Mouse (Mus musculus) small intestine, adult 2 months (tissue): Measurements from ENCODE around the gene Gm9945. TPM values are rescaled to one million over a fixed set of nuclear protein-coding genes. Genes with fewer than 3 reads are reported as not detected.

Experiments used
- H3K27ac ChIP-seq: fragments of 200-500 bp; 2 replicates; pipeline ENCODE4 v1.5.1; 2012; ENCODE audit warnings: low read depth, low read length, control low read depth, inconsistent platforms; ENCODE audit not compliant: insufficient read depth
- H3K27me3 ChIP-seq: fragments of 200-500 bp; 2 replicates; pipeline ENCODE4 v1.6.1; 2012; ENCODE audit warnings: mild to moderate bottlenecking, moderate library complexity, low read length, inconsistent platforms; ENCODE audit not compliant: control insufficient read depth, insufficient read depth
- H3K36me3 ChIP-seq: fragments of 200-500 bp; 2 replicates; pipeline ENCODE4 v1.6.1; 2012; ENCODE audit warnings: mild to moderate bottlenecking, low read length, control low read depth, inconsistent platforms; ENCODE audit not compliant: control insufficient read depth, insufficient read depth
- H3K4me1 ChIP-seq: fragments of 200-500 bp; 2 replicates; pipeline ENCODE4 v1.6.1; 2012; ENCODE audit warnings: low read length, inconsistent platforms, mixed read lengths; ENCODE audit not compliant: control insufficient read depth, insufficient read depth, insufficient read length
- H3K4me3 ChIP-seq: fragments of 200-500 bp; 2 replicates; pipeline ENCODE4 v1.5.1; 2012; ENCODE audit warnings: low read depth, mild to moderate bottlenecking, control low read depth, inconsistent platforms, low read length, moderate library complexity
- CTCF ChIP-seq: fragments of 200-500 bp; IDR thresholded peaks from 2 replicates; pipeline ENCODE4 v1.5.1; 2012; ENCODE audit warnings: low read depth, mild to moderate bottlenecking, control low read depth, inconsistent platforms, low read length, moderate library complexity, mixed read lengths; ENCODE audit not compliant: insufficient replicate concordance, insufficient read length; ENCODE audit errors: extremely low read depth
- POLR2A ChIP-seq: fragments of 200-500 bp; IDR thresholded peaks from 2 replicates; pipeline ENCODE4 v1.6.1; 2012; ENCODE audit warnings: low read depth, mild to moderate bottlenecking, control low read depth, inconsistent platforms, low read length, moderate library complexity
- WGBS: fragments of 180-500 bp; shearing (Covaris S2); methylation state at CpG from one replicate; pipeline ENCODE4 v1.1.7; 2018; 5-methylcytosine and 5-hydroxymethylcytosine counted together
- polyA plus RNA-seq: library from polyadenylated mRNA; depleted of rRNA; stranded (reverse); fragments of >200 nt; gene quantifications from 2 replicates; pipeline ENCODE4 v1.2.3, GENCODE M21; 2012

Gene Gm9945
- polyA plus RNA-seq, 1 experiment = not detected

DNA sequence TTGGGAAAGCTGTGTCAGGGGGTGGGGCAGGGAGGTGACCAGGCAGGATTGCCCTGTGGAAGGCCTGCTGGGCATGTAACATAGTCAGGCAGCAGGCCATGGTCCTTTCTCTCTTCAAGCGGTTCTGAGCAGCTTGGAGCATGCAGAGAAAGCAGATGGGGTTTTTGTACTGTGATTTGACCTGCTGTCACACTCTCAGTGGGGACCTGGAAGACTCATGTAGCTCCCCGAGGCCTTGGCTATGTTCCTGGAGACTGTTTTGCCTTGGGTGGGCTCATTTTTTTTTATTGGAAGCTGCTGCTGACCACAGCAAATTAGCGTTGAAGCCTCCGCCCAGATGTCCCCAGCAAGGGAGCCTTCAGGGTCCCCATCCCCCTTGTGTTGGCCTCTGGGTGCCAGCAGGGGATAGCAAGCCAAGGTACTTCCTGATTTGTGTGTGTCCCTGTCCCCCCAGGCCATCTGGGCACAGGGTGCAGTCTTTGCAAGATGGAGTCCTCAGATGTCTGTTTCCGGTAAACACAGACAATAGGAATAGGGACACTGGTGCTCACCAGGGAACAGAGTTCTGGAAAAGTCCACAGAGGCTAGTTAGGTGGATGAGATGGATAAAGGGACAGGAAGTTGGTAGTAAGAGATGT is 25.2 kb downstream of the Gm9945 start:
- TF ChIP-seq CTCF = no peak
- 89% methylated on average over 5 of the region's 5 CpGs for WGBS
- Histone ChIP-seq H3K4me1 (no peaks in the 10 kb centered on the region), H3K27me3 (no peaks in the 10 kb centered on the region), H3K4me3 (no peak overlapping the region), H3K36me3 (no peaks in the 10 kb centered on the region), H3K27ac (no peak overlapping the region)

DNA sequence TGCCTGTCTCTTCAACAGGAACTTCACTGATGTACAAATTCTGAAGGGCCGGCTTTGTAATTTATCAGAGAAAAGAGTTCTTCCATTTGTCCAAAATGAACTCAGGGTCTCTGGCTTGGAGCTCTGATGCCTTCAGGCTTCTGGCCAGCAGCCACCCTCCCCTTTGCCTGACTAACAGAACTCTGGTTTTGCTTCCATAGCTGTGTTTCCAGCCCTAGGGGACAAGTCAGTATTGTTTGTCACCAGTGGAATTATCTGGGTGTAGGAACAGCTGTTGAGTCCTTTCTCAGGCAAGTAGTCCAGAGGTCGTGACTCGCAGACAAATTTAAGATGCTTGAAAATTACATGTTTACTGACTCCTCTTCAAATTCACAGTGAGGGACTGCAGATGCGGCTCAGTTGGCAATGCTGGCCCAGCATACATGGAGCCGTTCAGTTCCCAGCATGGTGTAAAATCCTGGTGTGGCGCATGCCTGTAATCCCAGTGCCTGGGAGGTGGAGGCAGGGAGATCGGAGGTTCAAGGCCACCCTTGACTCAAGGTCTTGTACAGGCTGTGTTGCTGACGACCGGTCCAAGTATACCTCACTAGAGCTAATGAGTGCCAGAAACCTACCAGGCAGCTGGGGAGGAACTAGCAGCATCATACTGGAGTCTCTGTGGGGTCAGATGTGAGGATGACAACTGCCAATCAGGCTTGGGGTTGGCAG is 27.3 kb downstream of the Gm9945 start:
- 79% methylated on average over 9 of the region's 9 CpGs for WGBS
- Histone ChIP-seq H3K27me3 (no peaks in the 10 kb centered on the region), H3K4me3 (no peak overlapping the region), H3K36me3 (no peaks in the 10 kb centered on the region), H3K4me1 (no peaks in the 10 kb centered on the region), H3K27ac (no peak overlapping the region)
- no peak for TF ChIP-seq CTCF
- TF ChIP-seq POLR2A = no peak

DNA sequence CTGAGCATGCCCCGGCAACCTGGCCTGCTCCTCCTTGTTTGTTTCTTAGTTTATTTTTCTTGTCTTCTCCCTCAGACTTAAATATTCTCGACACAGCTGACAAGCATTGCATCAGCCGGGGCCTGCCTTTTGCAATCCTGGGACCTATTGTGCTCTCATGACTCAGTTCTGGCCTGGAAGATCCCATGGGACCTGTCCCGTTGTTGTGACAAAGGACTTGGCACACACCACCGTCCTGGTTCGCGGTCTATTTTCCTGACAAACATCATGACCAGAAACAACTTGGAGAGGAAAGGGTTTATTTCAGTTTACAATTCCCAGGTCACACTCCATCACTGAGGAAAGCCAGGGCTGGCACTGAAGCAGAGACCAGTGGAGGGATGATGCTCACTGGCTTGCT is 28.2 kb downstream of the Gm9945 start:
- no peak overlapping the region for H3K4me3 ChIP-seq
- 59% methylated on average over 7 of the region's 7 CpGs for WGBS
- H3K4me1 ChIP-seq = no peaks in the 10 kb centered on the region
- no peaks in the 10 kb centered on the region for H3K27me3 ChIP-seq
- H3K27ac ChIP-seq = no peak overlapping the region
- H3K36me3 ChIP-seq = no peaks in the 10 kb centered on the region
- TF ChIP-seq POLR2A (no peak), CTCF (no peak)

DNA sequence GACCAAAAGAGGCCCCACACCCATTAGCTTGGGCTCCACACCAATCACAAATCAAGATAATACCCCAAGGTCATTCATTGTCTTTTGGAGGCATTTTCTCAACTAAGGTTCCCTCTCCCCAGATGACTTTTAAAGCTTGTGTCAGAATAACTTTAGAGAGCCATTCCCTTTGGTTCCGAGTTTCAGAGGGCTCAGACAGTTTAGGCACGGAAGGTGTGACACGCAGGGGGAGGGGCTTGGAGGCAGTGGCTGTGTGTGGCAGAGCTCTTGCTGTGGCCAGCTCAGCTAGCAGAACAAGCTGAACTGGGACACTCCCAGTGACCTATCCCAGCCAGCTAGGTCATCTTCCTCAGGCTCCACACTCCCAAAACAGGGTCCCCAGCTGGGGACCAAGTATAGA is 28.6 kb downstream of the Gm9945 start:
- H3K36me3 ChIP-seq = no peaks in the 10 kb centered on the region
- 52% methylated on average over 3 of the region's 3 CpGs for WGBS

DNA sequence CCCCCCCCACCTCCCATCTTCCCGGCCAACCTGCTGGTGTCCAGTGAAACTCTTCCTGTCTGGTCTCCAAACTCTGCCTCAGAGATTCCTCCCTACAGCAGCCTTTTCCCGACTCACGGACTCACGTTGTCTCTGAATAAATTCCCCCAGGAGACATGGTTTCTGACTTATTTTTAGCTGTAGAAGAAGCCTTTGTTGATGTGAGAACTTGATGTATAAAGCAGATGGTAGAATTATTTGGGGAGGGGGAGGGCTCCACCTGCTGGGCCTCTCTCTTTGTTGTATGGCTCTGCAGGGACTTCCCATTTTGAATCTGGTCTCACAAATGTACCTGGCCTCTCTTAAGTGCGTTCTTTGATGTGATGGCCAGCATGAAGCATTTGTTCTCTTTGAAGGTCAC is 30.4 kb downstream of the Gm9945 start:
- WGBS = 73% methylated on average over 5 of the region's 5 CpGs
- no peaks in the 10 kb centered on the region for H3K27me3 ChIP-seq
- no peak overlapping the region for H3K27ac ChIP-seq
- H3K4me1 ChIP-seq = no peaks in the 10 kb centered on the region
- no peaks in the 10 kb centered on the region for H3K36me3 ChIP-seq
- H3K4me3 ChIP-seq = no peak overlapping the region
- TF ChIP-seq CTCF = no peak
- TF ChIP-seq POLR2A = no peak

More for the DNA sequence above, 28.6 kb downstream of the Gm9945 start:
- TF ChIP-seq POLR2A = no peak
- TF ChIP-seq CTCF = no peak
- H3K27me3 ChIP-seq = no peaks in the 10 kb centered on the region
- H3K4me1 ChIP-seq = no peaks in the 10 kb centered on the region
- H3K4me3 ChIP-seq = no peak overlapping the region
- no peak overlapping the region for H3K27ac ChIP-seq

DNA sequence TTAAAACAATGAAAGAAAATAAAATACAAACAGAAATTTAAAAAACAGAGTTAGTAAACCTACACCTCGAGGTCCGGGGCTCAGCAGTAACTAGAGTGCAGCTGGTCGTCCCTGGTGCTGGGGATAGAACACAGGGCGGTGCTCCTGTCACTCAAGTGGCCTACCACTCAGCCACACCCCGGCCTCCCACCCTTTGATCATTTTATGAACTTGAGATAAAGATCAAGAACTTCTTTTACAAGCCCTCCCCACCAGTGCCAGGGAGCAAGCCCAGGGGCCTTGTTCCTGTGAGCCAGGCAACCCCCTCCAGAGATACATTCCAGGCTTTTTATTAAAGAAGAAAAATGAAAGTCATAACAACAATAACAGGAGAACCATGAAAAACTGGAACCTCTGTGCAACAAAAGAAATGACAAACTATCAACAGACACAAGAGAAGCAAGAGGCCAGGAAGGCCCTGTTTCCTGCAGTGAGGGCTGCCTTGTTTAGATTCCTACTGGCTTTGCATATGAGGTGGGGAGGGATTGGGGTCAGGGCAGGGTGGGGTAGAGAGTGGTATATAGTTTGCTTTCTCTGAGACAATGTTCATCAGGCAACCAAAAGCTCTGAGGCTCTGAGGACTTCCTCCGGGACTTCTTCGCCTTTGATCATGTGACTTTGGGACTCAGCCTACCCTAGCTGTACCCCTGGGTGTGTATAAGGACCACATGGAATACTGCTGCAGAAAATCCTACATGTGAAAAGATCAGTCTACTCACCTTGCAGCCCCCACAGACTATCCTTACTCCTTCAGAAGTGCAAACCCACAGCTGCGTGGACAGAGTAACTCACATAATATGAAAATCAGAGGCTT is 37.0 kb downstream of the Gm9945 start:
- Histone ChIP-seq H3K27me3 (no peaks in the 10 kb centered on the region), H3K4me3 (no peak overlapping the region), H3K36me3 (no peaks in the 10 kb centered on the region), H3K27ac (no peak overlapping the region), H3K4me1 (peaks cover 13% of the 10 kb centered on the region; the same call in 1 of the 2 replicates)
- TF ChIP-seq CTCF = no peak
- no peak for TF ChIP-seq POLR2A
- WGBS = 50% methylated on average over 8 of the region's 8 CpGs

DNA sequence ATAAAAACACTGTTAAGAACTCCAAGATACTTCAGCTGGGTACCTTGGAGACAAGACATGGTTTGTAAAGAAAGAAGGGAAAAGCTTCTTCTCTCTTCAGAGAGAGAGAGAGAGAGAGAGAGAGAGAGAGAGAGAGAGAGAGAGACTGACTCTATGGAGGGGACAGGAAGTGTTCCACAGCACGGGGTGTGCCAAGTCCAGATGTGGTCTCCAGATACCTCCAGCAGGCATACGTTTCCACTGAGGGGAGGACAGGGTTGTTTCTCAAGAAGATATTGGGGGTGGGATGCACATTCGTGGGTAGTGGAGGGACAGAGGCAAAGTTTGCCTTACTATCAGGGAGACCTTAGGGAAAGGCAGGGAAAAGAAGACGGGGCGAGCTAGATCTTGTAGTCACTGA is 38.8 kb downstream of the Gm9945 start:
- Histone ChIP-seq H3K27me3 (no peaks in the 10 kb centered on the region), H3K4me1 (peaks cover 13% of the 10 kb centered on the region; the same call in 1 of the 2 replicates), H3K27ac (no peak overlapping the region), H3K4me3 (no peak overlapping the region), H3K36me3 (no peaks in the 10 kb centered on the region)
- WGBS = 58% methylated on average over 5 of the region's 5 CpGs
- no peak for TF ChIP-seq CTCF
